Mouse (Mus musculus): ENCODE data around the gene Hoxd4. TPM values are rescaled to one million over a fixed set of nuclear protein-coding genes. Genes with fewer than 3 reads are reported as not detected.

Hoxd4 gene
- polyA plus RNA-seq, 1 experiment = not detected

DNA sequence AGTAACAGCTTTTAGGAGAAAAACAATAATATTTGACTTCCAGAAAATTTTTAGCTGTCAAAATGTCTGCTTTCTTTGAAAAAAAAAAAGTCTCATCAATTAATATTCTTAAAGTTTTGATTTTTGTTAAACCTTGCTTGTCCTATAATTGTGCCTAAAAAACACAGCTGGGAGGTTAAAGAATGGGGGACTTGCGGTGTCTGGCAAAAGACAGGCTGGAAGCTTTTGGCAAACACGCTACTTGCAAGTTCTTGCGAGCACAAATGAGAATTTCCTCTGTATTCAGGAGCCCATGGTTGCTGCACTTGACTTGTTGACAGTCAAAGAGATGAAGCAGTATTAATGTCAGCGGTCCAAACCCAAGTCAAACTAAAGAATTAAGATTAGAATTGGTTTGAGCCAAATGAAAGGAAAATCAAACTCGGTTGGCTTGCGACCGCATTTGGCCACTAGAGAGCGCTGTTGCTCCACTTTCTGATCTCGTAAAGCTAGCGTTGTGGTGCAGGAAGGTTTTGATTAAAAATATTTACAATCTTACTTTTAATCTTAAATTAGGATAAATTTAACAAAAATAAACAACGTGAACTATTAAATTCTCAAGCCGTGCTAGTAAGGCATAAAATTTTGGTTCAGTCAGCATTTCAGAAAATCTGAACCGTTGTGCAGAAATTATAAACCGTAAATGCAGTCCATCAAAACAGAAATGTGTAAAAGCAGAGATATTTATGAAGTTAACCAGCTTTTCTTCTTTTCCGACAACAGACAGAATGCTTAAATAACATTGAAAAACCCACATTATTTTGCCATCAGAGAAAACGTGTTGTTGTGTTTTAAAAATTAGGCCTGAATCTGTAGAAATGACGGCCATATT lies 9.5 kb upstream of the Hoxd4 start:
- no peak overlapping the region for H3ac ChIP-seq (ENCODE audit: control insufficient read depth, insufficient read length, low read depth)
- H3K36me3 ChIP-seq (ENCODE audit: control insufficient read depth, insufficient read depth) = no peaks in the 10 kb centered on the region
- H3K79me2 ChIP-seq (ENCODE audit: control insufficient read depth, insufficient read depth) = no peaks in the 10 kb centered on the region
- no peaks in the 10 kb centered on the region for H3K79me3 ChIP-seq (ENCODE audit: low read depth)
- peaks cover 61% of the 10 kb centered on the region for H3K27me3 ChIP-seq (ENCODE audit: control insufficient read depth, insufficient read depth, insufficient read length)
- no peak overlapping the region for H3K4me3 ChIP-seq (ENCODE audit: insufficient read depth, poor library complexity, severe bottlenecking)
- TF ChIP-seq CEBPB (IDR thresholded peaks at IDR 0.05; ENCODE audit: low read depth) (no peak), MYOD1 (IDR thresholded peaks at IDR 0.05; ENCODE audit: control insufficient read depth, insufficient read length, low read depth) (no peak), MAX (IDR thresholded peaks at IDR 0.05) (no peak), CTCF (IDR thresholded peaks at IDR 0.05; ENCODE audit: control insufficient read depth, insufficient read depth, insufficient read length) (peak; percentile 45)

DNA sequence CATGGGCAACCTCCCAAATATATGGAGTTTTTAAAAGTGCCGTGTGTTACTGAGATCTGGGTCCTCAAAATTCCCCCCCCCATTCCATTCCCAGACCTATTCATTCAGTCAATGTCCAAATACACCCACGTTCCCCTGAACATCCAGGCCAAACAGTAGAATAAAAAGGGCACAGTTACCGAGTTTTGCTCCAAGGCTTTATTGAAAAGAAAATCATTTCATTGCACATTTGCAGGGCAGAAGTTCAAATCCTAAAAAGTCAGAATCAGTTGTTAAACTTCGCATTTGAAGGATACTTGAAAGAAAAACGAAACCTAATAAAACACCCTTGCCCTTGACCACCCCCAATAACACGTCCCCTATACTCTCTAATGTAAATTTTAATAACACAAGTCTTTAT lies 8.9 kb upstream of the Hoxd4 start:
- Histone ChIP-seq H3ac (ENCODE audit: control insufficient read depth, insufficient read length, low read depth) (no peak overlapping the region), H3K36me3 (ENCODE audit: control insufficient read depth, insufficient read depth) (no peaks in the 10 kb centered on the region), H3K27me3 (ENCODE audit: control insufficient read depth, insufficient read depth, insufficient read length) (peaks cover 55% of the 10 kb centered on the region), H3K79me2 (ENCODE audit: control insufficient read depth, insufficient read depth) (no peaks in the 10 kb centered on the region), H3K79me3 (ENCODE audit: low read depth) (no peaks in the 10 kb centered on the region), H3K4me3 (ENCODE audit: insufficient read depth, poor library complexity, severe bottlenecking) (no peak overlapping the region)
- TF ChIP-seq CTCF (IDR thresholded peaks at IDR 0.05; ENCODE audit: control insufficient read depth, insufficient read depth, insufficient read length) = no peak
- no peak for TF ChIP-seq MYOD1 (IDR thresholded peaks at IDR 0.05; ENCODE audit: control insufficient read depth, insufficient read length, low read depth)
- TF ChIP-seq MAX (IDR thresholded peaks at IDR 0.05) = no peak
- no peak for TF ChIP-seq CEBPB (IDR thresholded peaks at IDR 0.05; ENCODE audit: low read depth)
- TF ChIP-seq FOSL1 (IDR thresholded peaks at IDR 0.05; ENCODE audit: insufficient read depth, low read length, poor library complexity, severe bottlenecking) = no peak
- TF ChIP-seq USF1 (IDR thresholded peaks at IDR 0.05; ENCODE audit: low read depth) = no peak
- TF ChIP-seq MYOG (IDR thresholded peaks at IDR 0.05; ENCODE audit: control insufficient read depth, extremely low read depth, insufficient read length) = no peak

DNA sequence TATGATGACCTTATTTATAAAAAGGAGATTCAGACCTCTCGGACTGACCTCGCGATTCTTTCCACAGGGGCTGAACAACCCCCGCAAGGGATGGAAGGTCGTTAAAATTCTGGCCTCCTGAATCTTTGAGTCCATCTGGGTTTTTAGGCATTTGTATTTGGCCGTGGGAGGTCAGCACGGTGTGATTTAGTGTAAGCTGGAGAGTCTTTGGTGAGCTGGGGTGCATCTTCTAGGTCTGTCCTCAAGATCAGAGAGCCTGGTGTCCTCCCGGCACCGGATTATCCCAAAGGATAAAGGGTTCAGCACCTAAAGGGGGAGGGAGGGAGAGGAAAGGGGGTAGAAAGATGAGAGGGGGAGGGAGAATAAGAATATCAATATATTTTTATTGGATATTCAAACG lies 8.4 kb upstream of the Hoxd4 start:
- H3K79me3 ChIP-seq (ENCODE audit: low read depth) = no peaks in the 10 kb centered on the region
- H3ac ChIP-seq (ENCODE audit: control insufficient read depth, insufficient read length, low read depth) = no peak overlapping the region
- H3K79me2 ChIP-seq (ENCODE audit: control insufficient read depth, insufficient read depth) = no peaks in the 10 kb centered on the region
- no peak overlapping the region for H3K4me3 ChIP-seq (ENCODE audit: insufficient read depth, poor library complexity, severe bottlenecking)
- no peak for TF ChIP-seq USF1 (IDR thresholded peaks at IDR 0.05; ENCODE audit: low read depth)
- no peak for TF ChIP-seq CTCF (IDR thresholded peaks at IDR 0.05; ENCODE audit: control insufficient read depth, insufficient read depth, insufficient read length)
- TF ChIP-seq MYOD1 (IDR thresholded peaks at IDR 0.05; ENCODE audit: control insufficient read depth, insufficient read length, low read depth) = no peak
- no peak for TF ChIP-seq MAX (IDR thresholded peaks at IDR 0.05)
- no peak for TF ChIP-seq CEBPB (IDR thresholded peaks at IDR 0.05; ENCODE audit: low read depth)
- no peak for TF ChIP-seq FOSL1 (IDR thresholded peaks at IDR 0.05; ENCODE audit: insufficient read depth, low read length, poor library complexity, severe bottlenecking)
- no peaks in the 10 kb centered on the region for H3K36me3 ChIP-seq (ENCODE audit: control insufficient read depth, insufficient read depth)
- peaks cover 50% of the 10 kb centered on the region for H3K27me3 ChIP-seq (ENCODE audit: control insufficient read depth, insufficient read depth, insufficient read length)

DNA sequence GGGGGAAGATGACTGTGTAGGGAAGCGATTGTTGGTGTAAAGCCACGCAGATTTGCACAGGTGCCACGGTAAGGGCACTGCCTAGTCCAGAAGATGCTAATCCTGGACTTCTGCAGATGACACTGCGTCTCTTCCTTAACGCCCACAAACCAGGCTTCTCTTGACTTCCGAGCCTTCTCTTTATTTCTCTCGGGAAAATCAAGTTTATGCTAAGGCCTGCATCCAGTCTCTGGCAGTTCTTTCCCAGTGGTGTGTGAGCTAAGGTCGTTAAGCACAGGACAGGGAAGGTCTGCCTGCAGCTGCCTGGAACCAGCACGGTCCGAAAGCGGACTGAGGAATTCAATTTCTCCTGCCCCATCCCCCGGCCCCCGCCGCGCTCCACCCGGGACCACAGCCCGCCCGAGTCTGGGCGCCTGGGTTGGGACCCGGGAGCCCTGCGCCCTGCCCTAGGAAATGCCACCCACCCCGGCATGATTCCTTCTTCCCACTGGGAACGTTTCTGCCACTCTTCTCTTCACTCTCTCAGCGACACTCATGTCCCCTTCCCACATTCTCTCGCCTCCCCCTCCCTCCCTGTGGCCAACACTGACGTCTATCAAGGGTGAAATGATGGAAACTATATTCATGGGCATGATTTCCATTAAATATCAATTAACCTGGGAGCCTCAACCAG lies 7.9 kb upstream of the Hoxd4 start:
- Histone ChIP-seq H3K79me2 (ENCODE audit: control insufficient read depth, insufficient read depth) (no peaks in the 10 kb centered on the region), H3ac (ENCODE audit: control insufficient read depth, insufficient read length, low read depth) (no peak overlapping the region), H3K27me3 (ENCODE audit: control insufficient read depth, insufficient read depth, insufficient read length) (peaks cover 49% of the 10 kb centered on the region), H3K4me3 (ENCODE audit: insufficient read depth, poor library complexity, severe bottlenecking) (no peak overlapping the region), H3K79me3 (ENCODE audit: low read depth) (no peaks in the 10 kb centered on the region), H3K36me3 (ENCODE audit: control insufficient read depth, insufficient read depth) (no peaks in the 10 kb centered on the region)
- TF ChIP-seq CTCF (IDR thresholded peaks at IDR 0.05; ENCODE audit: control insufficient read depth, insufficient read depth, insufficient read length) = no peak
- no peak for TF ChIP-seq CEBPB (IDR thresholded peaks at IDR 0.05; ENCODE audit: low read depth)
- no peak for TF ChIP-seq MAX (IDR thresholded peaks at IDR 0.05)
- no peak for TF ChIP-seq MYOG (IDR thresholded peaks at IDR 0.05; ENCODE audit: control insufficient read depth, extremely low read depth, insufficient read length)
- TF ChIP-seq USF1 (IDR thresholded peaks at IDR 0.05; ENCODE audit: low read depth) = no peak
- TF ChIP-seq MYOD1 (IDR thresholded peaks at IDR 0.05; ENCODE audit: control insufficient read depth, insufficient read length, low read depth) = no peak
- no peak for TF ChIP-seq FOSL1 (IDR thresholded peaks at IDR 0.05; ENCODE audit: insufficient read depth, low read length, poor library complexity, severe bottlenecking)

DNA sequence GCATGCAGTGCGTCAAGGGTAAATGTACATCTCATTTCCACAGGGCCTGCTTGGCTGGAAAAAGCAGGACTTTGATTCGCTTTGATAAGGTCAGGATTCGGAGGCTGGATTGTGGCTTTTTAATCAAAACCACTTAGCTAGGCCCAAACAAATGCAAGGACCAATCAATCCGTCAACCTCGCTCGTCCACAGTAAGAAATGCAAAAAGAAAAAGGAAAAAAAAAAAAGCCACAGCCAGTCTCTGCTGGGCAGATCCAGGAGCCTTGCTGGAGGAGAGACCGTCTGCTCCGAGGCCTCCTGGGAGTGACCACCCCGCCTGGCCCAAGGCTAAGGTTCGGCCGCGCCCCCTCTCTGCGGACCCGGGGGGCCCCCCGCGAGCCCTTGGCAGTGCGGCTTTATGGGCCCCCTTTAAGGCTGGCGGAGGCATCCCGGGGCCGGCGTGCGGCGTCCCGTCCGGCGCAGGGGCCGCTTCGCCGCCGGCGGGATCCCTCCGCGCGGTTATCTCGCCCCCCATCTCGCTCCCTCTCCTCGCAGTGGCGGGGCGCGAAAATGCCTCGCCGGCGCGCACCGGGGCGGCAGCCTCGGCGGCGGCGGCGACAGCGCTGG lies 7.2 kb upstream of the Hoxd4 start, which contains the start of gene Hoxd8:
Gene Hoxd8, plus strand, starts transcription at position 223 of the 606 bp plus-strand sequence.
- H3K36me3 ChIP-seq (ENCODE audit: control insufficient read depth, insufficient read depth) = no peaks in the 10 kb centered on the region
- H3ac ChIP-seq (ENCODE audit: control insufficient read depth, insufficient read length, low read depth) = no peak within 1 kb of the TSS
- TF ChIP-seq MYOD1 (IDR thresholded peaks at IDR 0.05; ENCODE audit: control insufficient read depth, insufficient read length, low read depth) (no peak), MYOG (IDR thresholded peaks at IDR 0.05; ENCODE audit: control insufficient read depth, extremely low read depth, insufficient read length) (no peak), FOSL1 (IDR thresholded peaks at IDR 0.05; ENCODE audit: insufficient read depth, low read length, poor library complexity, severe bottlenecking) (no peak), MAX (IDR thresholded peaks at IDR 0.05) (no peak), USF1 (IDR thresholded peaks at IDR 0.05; ENCODE audit: low read depth) (no peak), CTCF (IDR thresholded peaks at IDR 0.05; ENCODE audit: control insufficient read depth, insufficient read depth, insufficient read length) (no peak), CEBPB (IDR thresholded peaks at IDR 0.05; ENCODE audit: low read depth) (no peak)
- H3K79me3 ChIP-seq (ENCODE audit: low read depth) = no peaks in the 10 kb centered on the region
- H3K79me2 ChIP-seq (ENCODE audit: control insufficient read depth, insufficient read depth) = no peaks in the 10 kb centered on the region
- peaks cover 45% of the 10 kb centered on the region for H3K27me3 ChIP-seq (ENCODE audit: control insufficient read depth, insufficient read depth, insufficient read length)
- H3K4me3 ChIP-seq (ENCODE audit: insufficient read depth, poor library complexity, severe bottlenecking) = no peak within 1 kb of the TSS

Data from C2C12 (cell line).